Mouse (Mus musculus) cerebellum, adult 2 months (tissue): ENCODE data around the gene Megf11.

ENCODE experiments used
- CTCF ChIP-seq: fragments of 200-500 bp; IDR thresholded peaks from 2 replicates; pipeline ENCODE4 v1.5.1; 2011; ENCODE audit warnings: low read depth, mild to moderate bottlenecking, control low read depth, low read length, moderate library complexity, borderline replicate concordance; ENCODE audit not compliant: insufficient read depth
- POLR2A ChIP-seq: fragments of 200-500 bp; IDR thresholded peaks from 2 replicates; pipeline ENCODE4 v1.6.1; 2011; ENCODE audit warnings: low read length, control low read depth, borderline replicate concordance; ENCODE audit not compliant: insufficient read depth

GRCm38 (mm10) chr9:64664612-64665011 lies 279.2 kb downstream of the Megf11 start:
- no peak for TF ChIP-seq POLR2A
- TF ChIP-seq CTCF, result no peak
